Mouse (Mus musculus): ENCODE data around the gene Olfr1360.

Olfr1360 gene

DNA sequence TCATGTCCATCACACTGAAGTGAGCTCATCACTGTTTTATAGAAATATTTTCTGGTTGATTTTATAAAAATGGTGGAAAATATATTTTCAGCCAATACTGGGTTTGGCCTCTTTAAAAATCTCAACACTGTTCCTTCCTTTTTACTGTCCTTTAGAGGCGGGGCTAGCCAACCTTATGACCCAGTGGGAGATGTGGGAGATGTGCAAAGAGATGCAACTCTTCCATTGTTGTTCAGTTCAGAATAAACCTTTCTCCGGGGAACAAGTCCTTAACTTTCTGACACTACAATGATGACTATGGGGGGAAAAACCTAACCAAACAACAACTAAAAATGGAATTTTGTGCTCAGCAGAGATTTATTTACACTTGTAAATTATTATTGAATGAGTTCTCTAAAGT, at the start of gene Olfr1360:
Gene Olfr1360, minus strand, starts transcription at position 101 of the 400 bp plus-strand sequence.
- DNase-seq (ENCODE audit: low spot score): no peak

DNA sequence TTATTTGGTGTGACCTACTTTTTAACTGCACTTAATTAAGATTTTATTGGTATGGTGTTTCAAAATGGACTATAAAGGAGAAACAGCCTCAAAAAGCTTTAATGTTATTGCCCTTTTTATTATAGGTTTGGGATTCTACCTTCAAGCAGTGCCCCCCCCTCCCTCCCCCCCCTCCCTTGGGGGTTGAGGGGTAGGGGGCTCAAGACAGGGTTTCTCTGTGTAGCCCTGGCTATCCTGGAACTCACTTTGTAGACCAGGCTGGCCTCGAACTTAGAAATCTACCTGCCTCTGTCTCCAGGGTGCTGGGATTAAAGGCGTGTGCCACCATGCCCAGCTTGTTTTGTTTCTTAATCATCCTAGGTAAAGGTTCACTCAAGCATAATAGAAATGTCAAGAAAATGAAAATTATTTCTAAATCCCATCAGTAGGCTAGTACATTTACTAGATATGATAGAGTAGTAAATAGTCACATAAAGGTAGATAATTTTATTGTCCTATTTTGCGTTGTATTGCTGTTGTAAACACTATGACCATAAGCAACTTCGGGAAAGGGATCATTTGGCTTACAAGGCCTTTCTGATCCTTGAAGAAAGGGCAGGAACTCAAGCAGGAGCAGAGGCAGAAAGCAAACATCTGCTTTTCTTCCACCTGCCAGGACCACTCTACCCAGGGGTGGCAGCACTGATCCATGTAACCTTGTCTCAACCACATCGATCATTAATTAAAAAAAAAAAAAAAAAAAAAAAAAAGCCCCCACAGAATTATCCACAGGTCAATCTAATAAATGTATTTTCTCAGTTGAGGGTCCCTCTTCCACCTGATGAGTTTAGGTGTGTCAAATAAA, 46.0 kb upstream of the Olfr1360 start:
- no peak for DNase-seq (ENCODE audit: low spot score)

DNA sequence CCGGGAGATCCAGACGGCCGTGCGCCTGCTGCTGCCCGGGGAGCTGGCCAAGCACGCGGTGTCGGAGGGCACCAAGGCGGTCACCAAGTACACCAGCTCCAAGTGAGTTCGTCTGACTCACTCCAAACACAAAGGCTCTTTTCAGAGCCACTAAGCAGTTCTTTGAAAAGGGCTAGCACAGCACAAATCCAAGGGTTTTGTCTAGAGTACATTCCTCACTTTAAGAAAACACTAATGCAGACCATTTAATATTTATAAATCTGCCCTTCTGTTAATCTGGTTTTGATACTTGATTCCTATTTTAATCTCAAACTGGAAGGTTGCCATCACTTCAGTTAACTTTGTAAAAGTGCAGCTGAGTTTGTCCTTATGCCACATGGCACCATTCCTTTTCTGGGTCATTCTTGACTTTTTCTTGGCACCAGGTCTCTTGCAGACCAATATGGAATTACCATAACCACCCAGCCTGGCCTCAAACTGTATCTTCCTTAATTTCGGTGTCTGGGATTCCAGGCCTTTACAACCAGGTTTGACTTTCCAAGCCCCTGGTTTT, 45.2 kb upstream of the Olfr1360 start:
- DNase-seq (ENCODE audit: low spot score): peak; percentile 58

DNA sequence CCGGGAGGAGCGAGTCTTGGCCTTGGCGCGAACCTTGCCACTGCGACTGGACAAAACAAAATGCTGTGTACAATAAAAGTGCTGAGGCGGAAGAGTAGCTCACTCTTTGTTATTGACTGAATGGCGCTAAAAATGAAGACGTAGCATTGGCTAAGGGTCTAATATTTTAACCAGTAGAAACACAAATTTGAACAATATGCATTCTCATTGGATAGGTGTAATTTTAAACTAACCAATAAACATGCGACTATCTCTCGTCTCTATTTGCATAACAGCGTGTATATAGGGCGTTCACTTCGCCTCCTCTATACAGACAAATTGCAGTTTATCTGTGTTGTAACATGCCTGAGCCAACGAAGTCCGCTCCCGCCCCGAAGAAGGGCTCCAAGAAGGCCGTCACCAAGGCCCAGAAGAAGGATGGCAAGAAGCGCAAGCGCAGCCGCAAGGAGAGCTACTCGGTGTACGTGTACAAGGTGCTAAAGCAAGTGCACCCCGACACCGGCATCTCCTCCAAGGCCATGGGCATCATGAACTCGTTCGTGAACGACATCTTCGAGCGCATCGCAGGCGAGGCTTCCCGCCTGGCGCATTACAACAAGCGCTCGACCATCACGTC, 44.7 kb upstream of the Olfr1360 start, which contains the start of gene Hist1h2bm:
Gene Hist1h2bm, plus strand, starts transcription at position 288 of the 616 bp plus-strand sequence.
- peak; percentile 97 for DNase-seq (ENCODE audit: low spot score)

DNA sequence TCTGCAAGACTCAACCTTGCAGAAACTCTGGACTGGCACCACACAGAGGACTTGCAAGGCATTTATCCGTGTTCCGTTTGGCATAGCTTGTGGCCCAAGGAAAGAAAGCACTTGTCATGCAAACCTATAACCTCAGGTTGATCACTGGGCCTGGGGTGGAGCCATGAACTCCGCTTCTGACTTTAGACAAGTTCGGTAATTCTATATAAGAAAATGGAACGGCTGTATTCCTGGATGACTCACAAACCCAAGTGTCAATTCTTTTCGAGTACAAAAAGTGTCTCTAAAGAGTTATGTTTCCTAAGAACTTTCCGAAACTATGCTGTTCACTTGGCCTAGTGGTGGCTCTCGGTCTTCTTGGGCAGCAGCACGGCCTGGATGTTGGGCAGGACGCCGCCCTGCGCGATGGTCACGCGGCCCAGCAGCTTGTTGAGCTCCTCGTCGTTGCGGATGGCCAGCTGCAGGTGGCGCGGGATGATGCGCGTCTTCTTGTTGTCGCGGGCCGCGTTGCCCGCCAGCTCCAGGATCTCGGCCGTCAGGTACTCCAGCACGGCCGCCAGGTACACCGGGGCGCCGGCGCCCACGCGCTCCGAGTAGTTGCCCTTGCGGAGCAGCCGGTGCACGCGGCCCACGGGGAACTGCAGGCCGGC, 44.0 kb upstream of the Olfr1360 start:
- DNase-seq (ENCODE audit: low spot score): peak; percentile 43

DNA sequence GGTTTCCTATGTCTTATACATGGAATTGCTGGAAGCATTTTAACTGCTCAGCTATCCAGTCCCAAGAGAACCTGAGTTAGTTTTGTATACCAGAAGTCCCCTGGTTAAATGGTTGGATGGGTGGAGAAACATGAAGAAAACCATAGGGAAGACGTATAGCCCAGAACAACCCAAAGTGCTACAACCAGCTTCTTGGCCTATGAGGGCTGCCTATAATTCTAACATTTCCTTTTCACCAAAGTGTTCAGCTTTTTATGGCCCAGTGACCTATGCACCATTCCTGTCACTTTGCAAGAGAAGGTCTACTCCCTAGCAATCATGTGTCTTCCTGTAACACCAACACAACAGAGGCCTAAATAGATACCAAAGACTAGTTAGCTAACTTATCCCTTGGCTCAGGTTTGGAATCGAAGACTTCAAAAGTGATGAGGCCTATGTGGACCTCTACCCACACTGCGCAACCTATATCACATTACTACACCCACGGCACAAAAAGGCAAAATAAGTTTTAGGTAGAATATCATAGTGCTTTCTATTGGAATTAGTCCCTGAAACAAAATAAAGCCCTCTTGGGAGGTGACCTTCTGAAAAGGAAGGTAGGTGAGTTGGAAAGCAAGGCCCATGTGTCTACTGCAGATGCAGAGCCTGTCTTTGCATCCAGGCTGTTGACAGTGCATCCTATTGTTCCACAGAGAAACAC, 41.3 kb upstream of the Olfr1360 start:
- DNase-seq (ENCODE audit: low spot score): no peak

DNA sequence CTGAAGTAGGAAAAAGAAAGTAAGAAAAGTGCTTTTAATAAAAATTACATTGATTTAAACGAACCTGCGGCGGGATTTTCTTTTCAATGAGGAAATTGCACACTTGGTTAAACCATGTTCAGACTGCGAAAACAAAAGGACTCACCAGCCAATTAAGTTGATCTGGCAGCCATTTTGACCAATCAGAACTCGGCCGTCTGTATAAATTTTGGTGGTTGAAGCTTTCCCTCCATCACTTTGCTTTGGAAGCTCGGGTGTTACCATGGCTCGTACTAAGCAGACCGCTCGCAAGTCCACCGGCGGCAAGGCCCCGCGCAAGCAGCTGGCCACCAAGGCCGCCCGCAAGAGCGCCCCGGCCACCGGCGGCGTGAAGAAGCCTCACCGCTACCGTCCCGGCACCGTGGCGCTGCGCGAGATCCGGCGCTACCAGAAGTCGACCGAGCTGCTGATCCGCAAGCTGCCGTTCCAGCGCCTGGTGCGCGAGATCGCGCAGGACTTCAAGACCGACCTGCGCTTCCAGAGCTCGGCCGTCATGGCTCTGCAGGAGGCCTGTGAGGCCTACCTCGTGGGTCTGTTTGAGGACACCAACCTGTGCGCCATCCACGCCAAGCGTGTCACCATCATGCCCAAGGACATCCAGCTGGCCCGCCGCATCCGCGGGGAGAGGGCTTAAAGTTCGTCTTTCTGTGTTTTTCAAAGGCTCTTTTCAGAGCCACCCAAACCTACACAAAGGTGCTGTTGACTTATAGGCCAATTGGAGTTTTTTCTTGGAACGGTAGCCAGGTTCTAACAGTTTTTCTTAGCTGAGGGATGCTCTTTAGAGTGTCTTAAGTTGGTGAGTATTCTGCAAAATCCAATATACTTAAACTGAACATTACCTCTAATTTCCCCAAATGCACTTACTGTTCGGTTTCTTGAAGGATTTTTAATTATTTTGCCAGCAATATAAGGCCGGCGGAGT, 40.5 kb upstream of the Olfr1360 start, which contains the start of gene Hist1h3h:
Gene Hist1h3h, plus strand, starts transcription at position 263 of the 961 bp plus-strand sequence.
- peak; percentile 94 for DNase-seq (ENCODE audit: low spot score)

DNA sequence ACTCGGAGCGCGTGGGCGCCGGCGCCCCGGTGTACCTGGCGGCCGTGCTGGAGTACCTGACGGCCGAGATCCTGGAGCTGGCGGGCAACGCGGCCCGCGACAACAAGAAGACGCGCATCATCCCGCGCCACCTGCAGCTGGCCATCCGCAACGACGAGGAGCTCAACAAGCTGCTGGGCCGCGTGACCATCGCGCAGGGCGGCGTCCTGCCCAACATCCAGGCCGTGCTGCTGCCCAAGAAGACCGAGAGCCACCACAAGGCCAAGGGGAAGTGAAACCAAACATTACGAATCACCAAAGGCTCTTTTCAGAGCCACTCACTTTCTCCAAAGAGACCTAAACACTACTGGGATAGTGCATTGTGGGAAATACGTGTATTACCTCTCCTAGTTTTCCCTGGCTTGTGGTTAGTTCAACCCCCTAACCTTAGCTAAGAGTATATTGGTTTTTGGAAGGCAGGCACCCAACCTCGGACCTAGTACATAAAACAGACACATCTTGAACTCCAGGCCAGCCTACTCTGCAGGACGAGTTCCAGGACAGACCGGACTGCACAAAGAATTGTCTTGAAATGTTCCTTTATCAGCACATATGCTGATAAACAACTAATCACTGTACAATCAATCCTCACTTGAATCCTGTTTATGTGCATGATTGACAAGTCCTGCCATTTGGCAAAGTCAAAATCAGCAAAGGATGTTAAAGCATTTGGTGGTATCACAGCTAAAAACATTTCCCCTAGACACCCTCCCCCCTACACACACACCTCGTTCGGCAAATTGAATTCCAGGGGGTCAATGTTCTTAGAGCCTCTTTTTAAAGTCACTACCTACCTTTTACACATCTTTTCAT, 39.6 kb upstream of the Olfr1360 start:
- peak; percentile 62 for DNase-seq (ENCODE audit: low spot score)

DNA sequence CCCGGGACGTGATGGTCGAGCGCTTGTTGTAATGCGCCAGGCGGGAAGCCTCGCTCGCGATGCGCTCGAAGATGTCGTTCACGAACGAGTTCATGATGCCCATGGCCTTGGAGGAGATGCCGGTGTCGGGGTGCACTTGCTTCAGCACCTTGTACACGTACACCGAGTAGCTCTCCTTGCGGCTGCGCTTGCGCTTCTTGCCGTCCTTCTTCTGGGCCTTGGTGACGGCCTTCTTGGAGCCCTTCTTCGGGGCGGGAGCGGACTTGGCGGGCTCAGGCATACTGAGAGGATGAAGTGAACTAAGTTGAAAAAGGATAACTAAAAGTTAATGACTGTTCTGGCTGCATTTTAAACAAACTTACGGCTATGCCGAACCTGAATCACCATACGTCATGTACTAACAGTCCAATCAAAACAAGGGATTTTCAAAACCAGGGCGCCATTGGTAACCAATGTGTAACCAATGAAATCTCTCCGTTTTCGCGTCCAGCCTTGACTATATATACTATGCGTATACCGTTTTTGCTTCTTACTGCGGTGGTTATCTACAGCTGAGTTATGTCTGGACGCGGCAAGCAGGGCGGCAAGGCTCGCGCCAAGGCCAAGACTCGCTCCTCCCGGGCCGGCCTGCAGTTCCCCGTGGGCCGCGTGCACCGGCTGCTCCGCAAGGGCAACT, 38.8 kb upstream of the Olfr1360 start, which contains the start of the genes Hist1h2bl and Hist1h2ai:
Gene Hist1h2bl, minus strand, starts transcription at position 280 of the 676 bp plus-strand sequence.
Gene Hist1h2ai, plus strand, starts transcription at position 559 of the 676 bp plus-strand sequence.
- peak; percentile 96 for DNase-seq (ENCODE audit: low spot score)

DNA sequence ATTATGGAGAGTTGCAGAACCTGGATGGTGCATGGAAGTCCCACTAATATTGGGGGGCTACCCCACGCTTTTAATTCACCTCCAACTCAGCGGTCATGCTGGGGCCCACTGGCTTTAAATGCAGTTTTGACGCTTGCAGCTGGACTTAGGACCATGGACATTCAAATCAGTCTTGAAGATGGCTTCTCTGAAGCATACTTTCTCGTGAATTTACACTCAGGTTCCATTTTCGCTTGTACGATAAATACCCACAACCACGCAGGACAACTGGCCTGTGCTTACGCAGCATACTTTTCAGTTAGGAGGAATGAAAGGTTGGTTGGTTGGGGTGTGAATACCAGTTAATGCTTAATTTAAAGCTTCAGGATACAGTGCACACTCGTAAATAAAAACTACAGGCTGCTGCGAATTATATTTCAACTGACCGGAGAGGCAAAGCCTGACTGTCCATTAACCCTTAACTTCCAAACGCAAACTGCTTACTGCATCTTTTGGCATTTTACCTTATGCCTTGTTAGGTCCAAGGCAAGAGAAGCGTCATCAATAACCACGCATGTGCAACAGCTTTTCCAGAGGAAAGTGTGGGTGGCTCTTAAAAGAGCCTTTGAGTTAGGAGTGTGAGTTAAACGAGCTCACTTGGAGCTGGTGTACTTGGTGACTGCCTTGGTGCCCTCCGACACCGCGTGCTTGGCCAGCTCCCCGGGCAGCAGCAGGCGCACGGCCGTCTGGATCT, 38.1 kb upstream of the Olfr1360 start:
- DNase-seq (ENCODE audit: low spot score): peak; percentile 46

DNA sequence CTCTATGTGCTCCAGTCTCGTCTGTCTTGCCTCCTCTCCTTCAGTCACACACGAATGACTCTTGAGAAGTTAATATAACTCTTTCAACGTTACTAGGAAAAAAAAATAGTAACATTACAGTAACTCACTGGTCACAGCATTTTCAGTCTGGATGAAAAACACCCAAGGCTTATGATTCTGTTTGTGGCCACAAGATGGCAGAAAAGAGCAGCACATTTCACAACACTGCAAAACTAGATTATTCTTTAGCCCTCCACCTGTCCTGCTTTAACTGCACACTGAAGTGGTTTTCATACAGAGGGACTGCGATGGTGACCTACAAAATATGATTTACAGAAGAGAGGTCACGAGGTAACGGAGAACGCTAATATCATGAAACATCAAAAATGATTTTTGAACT, 37.5 kb upstream of the Olfr1360 start:
- peak; percentile 84 for DNase-seq (ENCODE audit: low spot score)

DNA sequence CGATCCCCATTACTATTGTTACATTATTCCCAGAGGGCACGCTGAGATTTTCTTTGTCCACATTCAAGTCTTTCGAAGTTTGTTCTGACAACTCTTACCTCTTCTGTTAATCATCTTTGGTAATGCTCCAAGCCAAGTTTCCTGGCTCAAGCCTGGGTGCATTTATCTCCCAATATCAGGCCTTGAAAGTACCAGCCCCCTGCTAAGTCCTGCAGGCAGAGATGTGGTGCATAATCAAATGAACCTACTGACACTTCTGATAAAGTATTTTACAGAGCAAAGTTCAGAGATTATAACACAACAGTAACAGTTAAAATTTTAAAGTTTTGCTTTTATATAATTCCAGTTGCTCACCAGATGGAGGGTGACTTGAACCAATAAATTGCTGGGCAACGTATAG, 34.5 kb upstream of the Olfr1360 start:
- no peak for DNase-seq (ENCODE audit: low spot score)

DNA sequence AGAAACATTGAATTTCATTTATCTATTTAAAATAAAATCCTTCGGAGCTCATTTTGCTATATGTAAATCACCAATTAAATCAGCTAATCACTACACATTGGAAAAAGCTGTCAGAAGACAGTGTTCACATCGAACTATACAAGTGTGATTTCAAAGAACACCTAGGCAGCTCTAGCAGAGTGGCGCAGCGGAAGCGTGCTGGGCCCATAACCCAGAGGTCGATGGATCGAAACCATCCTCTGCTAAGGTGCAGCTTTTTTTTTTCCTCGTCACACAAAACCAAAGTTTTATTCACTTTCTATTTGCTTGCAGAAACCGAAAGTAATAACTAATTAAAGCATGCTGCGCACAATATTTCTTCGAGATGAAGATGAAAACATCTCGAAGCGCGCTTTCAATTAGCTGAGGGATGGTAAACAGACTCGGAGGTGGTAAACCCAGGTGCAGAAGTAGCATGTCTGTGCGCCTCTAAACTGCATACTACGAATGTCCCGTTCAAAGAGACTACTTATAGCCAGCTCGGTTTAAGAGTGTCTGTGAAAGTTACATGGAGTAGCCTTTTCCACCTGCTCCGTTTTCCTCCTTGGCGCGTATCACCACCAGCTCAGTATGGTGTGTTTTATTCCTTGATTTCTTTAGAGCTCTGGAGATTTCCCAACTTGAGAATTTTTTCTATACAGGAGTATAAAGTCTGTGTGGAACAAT, 33.8 kb upstream of the Olfr1360 start:
- peak; percentile 91 for DNase-seq (ENCODE audit: low spot score)

DNA sequence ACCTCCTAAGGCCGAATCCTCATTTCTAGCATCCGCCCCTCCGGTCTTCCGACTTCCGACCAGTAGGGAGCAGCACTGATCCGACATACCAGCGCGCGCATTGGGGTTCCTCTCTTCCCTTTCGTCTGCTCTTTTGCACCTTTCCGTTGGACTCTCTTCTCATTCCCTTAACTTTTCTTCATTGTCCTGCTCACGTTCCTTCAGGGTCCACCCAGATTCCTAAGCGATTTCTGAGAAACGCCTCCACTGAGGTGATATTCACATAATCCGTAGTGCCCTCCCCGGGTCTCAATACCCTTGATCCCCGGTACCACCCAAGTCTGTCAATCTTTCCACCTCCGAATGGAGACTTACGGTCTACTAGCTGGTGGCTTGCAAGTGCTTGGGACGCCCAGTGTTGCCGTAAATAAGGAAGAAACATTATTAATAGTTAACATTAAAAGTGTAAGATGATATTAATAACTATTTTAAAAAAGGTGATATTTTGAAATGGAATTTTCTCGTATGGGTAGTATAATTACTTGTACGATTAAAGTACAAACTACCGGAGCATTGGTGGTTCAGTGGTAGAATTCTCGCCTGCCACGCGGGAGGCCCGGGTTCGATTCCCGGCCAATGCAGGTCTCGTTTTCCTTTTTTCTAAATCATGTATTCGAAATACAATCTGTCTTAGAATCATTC, 33.0 kb upstream of the Olfr1360 start:
- DNase-seq (ENCODE audit: low spot score): peak; percentile 93

DNA sequence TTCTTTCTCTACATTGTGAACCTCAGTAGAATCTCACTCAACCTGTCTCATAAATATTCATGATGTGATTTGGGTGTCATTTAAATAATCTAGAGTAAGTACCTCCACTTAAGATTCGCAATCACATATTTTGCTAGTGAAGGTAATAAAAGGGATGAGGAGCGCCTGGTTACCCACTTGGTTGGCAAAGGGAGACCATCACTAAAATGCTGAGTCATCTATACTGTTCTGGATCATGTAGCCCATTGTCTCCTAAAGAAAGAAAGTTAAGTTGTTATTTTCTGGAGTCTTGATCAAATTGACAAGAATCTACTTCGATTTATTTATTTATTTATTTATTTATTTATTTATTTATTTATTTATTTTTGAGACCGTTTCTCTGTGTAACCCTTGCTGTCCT, 29.5 kb upstream of the Olfr1360 start:
- DNase-seq (ENCODE audit: low spot score): no peak

DNA sequence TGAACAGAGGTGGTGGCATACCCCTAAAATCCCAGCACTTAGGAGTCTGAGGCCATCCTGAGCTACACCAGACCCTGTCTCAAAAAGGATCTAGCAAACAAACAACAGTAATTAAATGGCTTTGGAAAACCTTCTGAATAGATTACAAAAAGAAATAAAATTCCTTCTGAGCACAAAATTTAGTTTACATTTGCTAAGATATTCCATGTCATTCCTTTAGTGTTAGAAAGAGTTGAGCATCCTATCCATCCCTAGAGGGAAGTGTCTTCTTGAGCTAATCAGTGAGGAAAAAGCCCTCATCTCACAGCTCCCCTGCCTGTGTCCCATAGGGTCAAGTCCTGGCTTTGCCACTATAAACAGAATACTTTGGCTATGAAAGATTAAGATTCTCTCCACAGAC, 20.6 kb upstream of the Olfr1360 start, which contains the start of gene Olfr1359:
Gene Olfr1359, plus strand, starts transcription at position 301 of the 400 bp plus-strand sequence.
- DNase-seq (ENCODE audit: low spot score): no peak

DNA sequence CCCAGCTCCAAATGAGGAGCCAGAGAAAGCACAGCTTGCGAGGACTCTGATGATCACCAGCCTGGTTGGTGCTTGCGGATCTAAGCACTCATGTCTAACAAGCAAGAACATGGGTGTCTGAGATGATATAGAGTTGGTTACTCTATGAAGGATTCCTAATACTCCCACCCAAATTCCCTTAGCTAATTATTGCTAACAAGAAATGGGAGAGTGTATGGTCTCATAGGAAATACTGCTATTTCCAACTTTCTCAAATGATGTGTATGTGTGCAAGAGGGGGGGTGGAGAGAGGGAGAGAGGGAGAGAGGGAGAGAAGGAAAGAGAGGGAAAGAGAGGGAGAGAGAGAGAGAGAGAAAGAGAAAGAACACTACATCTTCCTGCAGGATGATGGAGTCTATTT, 13.9 kb downstream of the Olfr1360 start, which contains the start of gene Olfr1361:
Gene Olfr1361, minus strand, starts transcription at position 101 of the 400 bp plus-strand sequence.
- no peak for DNase-seq (ENCODE audit: low spot score)
